Mouse (Mus musculus): ENCODE measurements at regions not wholly inside any gene's neighbourhood (a gene's known extent, or its start where the extent isn't known, plus 50 kb on each side); places are given as distances from the start of the nearest gene placed in this dataset.

DNA sequence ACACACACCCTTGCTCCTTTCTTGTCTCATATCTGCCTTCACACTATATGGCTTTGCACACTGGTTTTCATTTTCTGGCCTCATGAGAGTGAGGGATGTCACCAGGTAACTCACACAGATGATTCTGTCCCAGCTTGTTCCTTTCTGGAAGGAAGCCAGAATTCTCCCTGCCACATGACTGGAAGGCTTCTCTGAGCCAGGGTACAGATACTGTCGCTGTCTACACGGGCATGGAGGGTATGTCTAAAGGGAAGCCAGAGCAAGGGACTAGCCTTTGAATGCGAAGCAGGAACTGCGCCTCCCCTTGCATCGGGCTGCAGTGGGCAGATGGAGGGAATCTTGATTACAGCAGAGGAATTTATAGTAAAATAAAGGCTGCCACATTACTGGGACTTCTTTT, 89.6 kb upstream of the Camk1g start:
- no peak overlapping the region for H3K4me3 ChIP-seq

DNA sequence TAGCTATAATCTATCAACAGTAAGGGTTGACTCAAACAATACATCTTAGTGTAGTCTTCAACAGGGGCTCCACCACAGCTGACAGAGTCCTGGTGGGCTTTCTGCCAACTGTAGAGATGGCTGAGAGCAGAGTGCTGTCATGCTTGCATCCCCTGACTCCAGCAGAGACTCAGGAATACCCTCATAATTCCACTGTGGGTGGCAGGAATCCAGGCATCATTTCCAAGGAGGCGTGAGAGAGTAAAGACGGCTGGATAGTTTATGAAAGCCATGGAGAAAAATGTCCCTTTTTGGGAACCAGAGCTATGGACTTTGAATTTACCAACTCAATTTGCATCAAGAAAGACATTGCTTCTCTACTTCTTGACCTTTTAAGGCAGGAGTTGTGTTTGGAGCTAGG, 87.8 kb upstream of the Camk1g start:
- ATAC-seq (ENCODE audit: borderline replicate concordance, extremely low read depth, low FRiP score, low TSS enrichment), result peak; percentile 74; the same call in 1 of the 2 replicates
- 47% methylated on average over 2 of the region's 2 CpGs for whole genome bisulfite sequencing

More for the DNA sequence above, 89.6 kb upstream of the Camk1g start:
- no peak overlapping the region for H3K4me2 ChIP-seq
- H3K9ac ChIP-seq, result no peak overlapping the region
- H3K4me1 ChIP-seq, result peaks cover 13% of the 10 kb centered on the region
- ATAC-seq (ENCODE audit: borderline replicate concordance, extremely low read depth, low FRiP score, low TSS enrichment), result no peak
- H3K9me3 ChIP-seq, result no peaks in the 10 kb centered on the region
- no peak overlapping the region for H3K27ac ChIP-seq
- no peaks in the 10 kb centered on the region for H3K27me3 ChIP-seq
- 66% methylated on average over 5 of the region's 5 CpGs for WGBS
- no peaks in the 10 kb centered on the region for H3K36me3 ChIP-seq

DNA sequence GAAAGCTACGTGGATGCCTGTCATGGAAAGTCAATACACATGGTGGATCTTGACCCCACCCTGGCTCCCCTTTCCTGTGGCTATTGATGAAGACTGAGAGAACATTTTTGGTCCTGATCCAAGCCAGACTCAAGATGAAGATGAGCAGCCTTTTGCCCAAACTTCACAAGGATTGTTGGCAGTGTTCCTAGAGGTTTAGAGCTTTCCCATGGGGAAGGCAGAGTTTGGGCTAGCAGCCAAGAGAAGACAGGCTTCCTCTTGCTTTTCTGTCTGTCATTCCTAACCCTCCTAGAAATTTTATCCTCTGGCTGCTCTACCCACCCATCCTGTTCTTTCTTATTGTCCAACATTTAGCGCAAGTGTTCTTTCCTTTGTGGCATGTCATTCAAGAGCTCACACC, 83.6 kb upstream of the Camk1g start:
- Histone ChIP-seq H3K9ac (no peak overlapping the region), H3K4me2 (no peak overlapping the region), H3K9me3 (no peaks in the 10 kb centered on the region), H3K4me3 (no peak overlapping the region), H3K27ac (0 out of 2 replicates have a peak overlapping the region, but pooled peaks have one; percentile 25), H3K4me1 (peaks cover 52% of the 10 kb centered on the region), H3K36me3 (no peaks in the 10 kb centered on the region), H3K27me3 (no peaks in the 10 kb centered on the region)
- no peak for ATAC-seq (ENCODE audit: borderline replicate concordance, extremely low read depth, low FRiP score, low TSS enrichment)
- 44% methylated on average over 2 of the region's 2 CpGs for WGBS

More for the DNA sequence above, 87.8 kb upstream of the Camk1g start:
- Histone ChIP-seq H3K36me3 (no peaks in the 10 kb centered on the region), H3K27me3 (no peaks in the 10 kb centered on the region), H3K4me2 (no peak overlapping the region), H3K4me3 (no peak overlapping the region), H3K9ac (no peak overlapping the region), H3K4me1 (peaks cover 24% of the 10 kb centered on the region), H3K9me3 (no peaks in the 10 kb centered on the region), H3K27ac (peak overlapping the region; percentile 77)

DNA sequence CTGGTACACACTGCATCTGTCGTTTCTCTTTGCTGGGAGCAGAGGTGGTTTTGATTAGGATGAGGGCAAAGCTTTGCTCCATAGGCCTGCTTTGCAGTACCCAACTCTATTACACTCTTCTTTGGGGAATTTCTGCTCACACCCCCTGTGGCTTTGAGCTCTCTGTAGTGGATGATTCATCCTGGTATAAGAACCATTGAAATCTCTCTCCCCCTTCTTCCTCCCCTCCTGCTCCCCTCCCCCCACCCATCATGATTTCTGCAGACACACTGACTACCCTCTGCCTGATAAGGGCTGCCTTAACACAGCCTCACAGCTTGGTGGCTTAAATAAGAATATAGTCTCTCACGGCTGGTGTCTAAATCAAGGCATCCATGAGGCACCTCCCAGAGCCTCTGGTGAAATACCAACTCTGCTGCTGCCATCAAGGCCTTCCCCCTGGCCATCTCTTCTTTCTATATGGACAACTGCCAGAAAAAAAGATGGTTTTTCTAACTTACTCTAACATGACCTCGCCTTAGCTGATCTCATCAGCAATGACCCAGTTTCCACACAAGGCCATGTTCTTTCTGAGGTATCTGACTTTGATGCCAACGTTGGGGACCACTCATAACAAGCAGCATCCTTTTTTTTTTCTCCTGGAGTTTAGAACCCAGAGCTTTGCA, 81.5 kb upstream of the Camk1g start:
- ATAC-seq (ENCODE audit: borderline replicate concordance, extremely low read depth, low FRiP score, low TSS enrichment), result no peak
- Histone ChIP-seq H3K4me1 (peaks cover 48% of the 10 kb centered on the region), H3K9ac (no peak overlapping the region), H3K4me3 (no peak overlapping the region), H3K4me2 (no peak overlapping the region), H3K9me3 (no peaks in the 10 kb centered on the region), H3K36me3 (no peaks in the 10 kb centered on the region), H3K27me3 (no peaks in the 10 kb centered on the region), H3K27ac (no peak overlapping the region)
- WGBS, result 48% methylated on average over 4 of the region's 4 CpGs

DNA sequence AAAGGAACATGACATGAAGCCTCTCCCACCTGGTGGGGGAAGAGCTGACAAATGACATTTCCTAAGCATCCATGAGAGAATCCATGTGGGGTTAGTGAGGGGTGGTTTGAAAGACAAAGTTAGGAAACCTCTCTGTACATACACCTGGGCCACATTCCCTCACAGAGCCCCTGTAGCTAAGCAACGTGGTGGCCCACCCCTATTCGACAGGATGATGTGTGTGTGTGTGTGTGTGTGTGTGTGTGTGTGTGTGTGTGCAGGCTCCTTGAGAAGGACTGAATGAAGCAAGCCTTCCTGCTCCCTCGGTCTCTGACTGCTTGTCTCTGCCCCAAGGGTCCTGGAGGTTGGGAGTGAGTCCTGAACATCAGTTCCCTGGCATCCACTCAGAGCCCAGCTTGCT, 80.7 kb upstream of the Camk1g start:
- Histone ChIP-seq H3K36me3 (no peaks in the 10 kb centered on the region), H3K4me2 (no peak overlapping the region), H3K4me3 (no peak overlapping the region), H3K9me3 (no peaks in the 10 kb centered on the region), H3K27me3 (no peaks in the 10 kb centered on the region), H3K27ac (no peak overlapping the region), H3K9ac (no peak overlapping the region), H3K4me1 (peaks cover 48% of the 10 kb centered on the region)
- no peak for ATAC-seq (ENCODE audit: borderline replicate concordance, extremely low read depth, low FRiP score, low TSS enrichment)
- WGBS, result 37% methylated on average over 3 of the region's 3 CpGs

DNA sequence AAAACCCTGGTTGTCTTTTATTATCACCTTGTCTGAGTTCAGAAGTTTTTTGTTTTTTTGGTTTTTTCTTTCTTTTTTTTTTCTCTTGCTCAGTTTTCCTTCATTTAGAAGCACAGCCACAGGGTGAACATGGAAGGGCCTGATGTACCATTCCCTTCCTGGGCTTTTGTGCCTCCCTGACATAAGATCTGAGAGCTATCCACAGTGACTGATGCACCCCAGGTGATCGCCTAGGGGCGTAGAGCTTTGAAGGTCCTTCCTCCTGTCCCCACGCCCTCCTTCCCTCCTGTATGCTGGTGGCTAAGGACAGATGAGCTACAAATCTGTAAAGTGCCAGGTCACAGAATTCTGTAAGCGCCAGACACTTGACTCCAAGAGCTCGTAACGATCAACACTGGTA, 80.1 kb upstream of the Camk1g start:
- ATAC-seq (ENCODE audit: borderline replicate concordance, extremely low read depth, low FRiP score, low TSS enrichment), result no peak

DNA sequence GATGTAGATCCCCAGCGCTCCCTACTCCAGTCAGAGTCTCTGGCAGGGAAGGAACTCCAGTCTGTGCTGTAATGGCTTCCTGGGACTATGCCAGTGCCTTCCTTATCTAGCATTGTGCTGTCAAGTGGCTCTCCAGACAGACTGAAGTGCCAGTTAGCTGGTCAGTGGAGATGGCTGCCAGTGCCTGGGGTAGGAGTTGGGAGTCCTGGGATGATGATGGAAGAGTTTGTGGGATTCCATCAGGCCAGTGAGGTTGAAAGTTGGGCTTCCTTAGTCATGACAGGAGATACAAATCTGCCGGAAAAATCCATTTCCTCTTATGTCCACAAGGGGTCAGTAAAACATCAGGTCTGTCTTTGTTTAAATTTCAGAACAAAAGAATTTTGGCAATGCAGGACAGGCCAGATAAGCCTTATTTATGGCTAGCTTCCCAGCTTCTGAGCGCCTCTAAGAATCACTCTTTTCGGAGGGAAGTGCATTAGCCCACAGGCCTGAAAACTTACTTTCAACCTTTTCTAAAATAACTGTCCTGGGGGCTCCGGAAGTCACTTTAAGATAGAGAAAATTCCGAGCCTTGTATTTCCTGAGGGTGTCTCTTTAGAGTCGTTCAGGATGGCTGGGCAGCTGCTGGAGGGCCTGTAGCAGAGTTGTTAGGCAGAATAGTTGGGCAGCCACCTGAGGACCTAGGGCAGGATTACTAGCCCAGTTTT, 79.5 kb upstream of the Camk1g start:
- Histone ChIP-seq H3K4me1 (peaks cover 48% of the 10 kb centered on the region), H3K36me3 (no peaks in the 10 kb centered on the region), H3K27me3 (no peaks in the 10 kb centered on the region), H3K9ac (no peak overlapping the region), H3K27ac (peak overlapping the region; percentile 85), H3K4me3 (no peak overlapping the region), H3K4me2 (no peak overlapping the region), H3K9me3 (no peaks in the 10 kb centered on the region)
- WGBS, result 3% methylated on average over 7 of the region's 7 CpGs
- peak; percentile 85 for ATAC-seq (ENCODE audit: borderline replicate concordance, extremely low read depth, low FRiP score, low TSS enrichment)

More for the DNA sequence above, 80.1 kb upstream of the Camk1g start:
- H3K9ac ChIP-seq, result no peak overlapping the region
- no peaks in the 10 kb centered on the region for H3K9me3 ChIP-seq
- H3K4me3 ChIP-seq, result no peak overlapping the region
- 61% methylated on average over 6 of the region's 6 CpGs for WGBS
- H3K27me3 ChIP-seq, result no peaks in the 10 kb centered on the region
- peak overlapping the region; percentile 85 for H3K27ac ChIP-seq
- peaks cover 48% of the 10 kb centered on the region for H3K4me1 ChIP-seq
- no peaks in the 10 kb centered on the region for H3K36me3 ChIP-seq
- H3K4me2 ChIP-seq, result no peak overlapping the region

DNA sequence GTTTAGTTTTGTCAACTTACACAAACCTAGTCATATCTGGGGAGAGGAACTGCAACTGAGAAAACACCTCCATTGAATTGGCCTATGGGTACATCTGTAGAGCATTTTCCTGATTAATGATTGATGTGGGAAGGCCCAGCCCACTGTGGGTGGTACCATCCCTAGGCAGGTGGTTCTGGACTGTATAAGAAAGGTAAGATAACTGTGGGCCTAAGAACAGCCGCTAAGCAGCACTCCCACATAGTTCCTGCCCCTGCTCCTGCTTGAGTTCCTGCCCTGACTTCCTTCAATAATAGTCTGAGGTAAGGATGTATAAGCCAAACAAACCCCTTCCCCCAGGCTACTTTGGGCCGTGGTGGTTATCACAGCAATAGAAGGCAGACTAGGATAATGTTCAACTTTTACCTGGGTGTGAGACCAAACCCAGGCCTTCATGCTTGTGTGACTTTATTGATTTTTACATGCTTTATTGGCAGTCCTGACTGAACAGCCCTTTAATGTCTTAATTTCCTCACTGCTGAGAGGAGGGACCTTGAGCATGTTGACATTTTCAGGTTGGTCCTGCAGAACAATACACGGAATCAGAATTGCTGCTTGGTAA, 78.8 kb upstream of the Camk1g start:
- Histone ChIP-seq H3K4me1 (peaks cover 44% of the 10 kb centered on the region), H3K4me3 (no peak overlapping the region), H3K9ac (no peak overlapping the region), H3K27ac (peak overlapping the region; percentile 85), H3K9me3 (no peaks in the 10 kb centered on the region), H3K4me2 (no peak overlapping the region), H3K36me3 (no peaks in the 10 kb centered on the region), H3K27me3 (no peaks in the 10 kb centered on the region)
- 38% methylated on average over 3 of the region's 3 CpGs for WGBS
- ATAC-seq (ENCODE audit: borderline replicate concordance, extremely low read depth, low FRiP score, low TSS enrichment), result no peak

DNA sequence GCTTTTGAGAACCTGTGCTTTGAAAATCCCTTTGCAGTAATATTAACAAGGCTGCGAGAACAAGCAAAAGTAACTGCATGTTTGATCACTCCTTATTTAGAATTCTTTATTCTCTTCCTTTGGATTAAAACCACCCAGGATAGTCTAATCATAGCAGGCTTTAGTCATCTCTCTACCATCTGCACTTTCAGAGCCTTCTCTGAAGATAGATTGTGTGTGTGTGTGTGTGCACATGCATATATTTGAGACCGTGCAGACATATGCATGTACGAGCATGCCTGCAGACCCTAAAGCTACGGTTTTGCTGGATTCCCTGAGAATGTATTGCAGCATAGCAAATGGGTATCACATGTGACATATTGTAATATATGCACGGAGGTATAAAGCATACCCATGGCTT, 77.5 kb upstream of the Camk1g start:
- ATAC-seq (ENCODE audit: borderline replicate concordance, extremely low read depth, low FRiP score, low TSS enrichment), result no peak
- Histone ChIP-seq H3K9me3 (no peaks in the 10 kb centered on the region), H3K4me2 (no peak overlapping the region), H3K27ac (no peak overlapping the region), H3K4me1 (peaks cover 37% of the 10 kb centered on the region), H3K27me3 (no peaks in the 10 kb centered on the region), H3K9ac (no peak overlapping the region), H3K4me3 (no peak overlapping the region), H3K36me3 (no peaks in the 10 kb centered on the region)
- WGBS, result 84% methylated on average over 5 of the region's 5 CpGs

DNA sequence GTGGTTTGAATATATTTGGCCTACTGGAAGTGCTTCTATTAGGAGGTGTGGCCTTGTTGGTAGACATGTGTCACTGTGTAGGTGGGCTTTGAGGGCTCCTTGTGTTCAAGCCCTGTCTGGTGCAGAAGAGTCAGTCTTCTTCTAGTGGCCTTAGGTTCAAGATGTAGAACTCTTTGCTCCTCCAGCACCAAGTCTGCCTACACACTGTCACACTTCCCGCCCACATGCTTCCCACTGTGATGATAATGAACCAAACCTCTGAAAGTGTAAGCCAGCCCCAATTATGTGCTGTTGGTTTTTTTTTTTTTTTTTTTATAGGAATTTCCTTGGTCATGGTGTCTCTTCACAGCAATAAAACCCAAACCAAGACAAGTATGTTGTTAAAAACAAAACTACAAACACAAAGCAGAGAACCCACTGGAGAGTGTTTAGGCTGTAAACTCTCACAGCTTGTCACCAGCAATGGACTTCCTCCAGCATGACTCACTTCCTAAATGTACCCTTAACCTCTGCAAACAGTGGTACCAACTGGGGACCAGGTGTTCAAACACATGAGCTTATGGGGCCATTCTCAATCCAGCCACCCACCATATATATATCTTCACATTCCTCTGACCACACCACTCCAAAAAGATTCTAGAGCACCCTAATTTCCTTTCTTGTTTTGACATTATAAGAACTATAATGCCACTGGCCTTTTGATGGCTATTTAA, 74.0 kb upstream of the Camk1g start:
- Histone ChIP-seq H3K27ac (no peak overlapping the region), H3K9ac (no peak overlapping the region), H3K36me3 (no peaks in the 10 kb centered on the region), H3K4me2 (no peak overlapping the region), H3K27me3 (no peaks in the 10 kb centered on the region), H3K9me3 (no peaks in the 10 kb centered on the region), H3K4me3 (no peak overlapping the region), H3K4me1 (peaks cover 7% of the 10 kb centered on the region)
- no peak for ATAC-seq (ENCODE audit: borderline replicate concordance, extremely low read depth, low FRiP score, low TSS enrichment)
- 96% methylated on average over 1 of the region's 1 CpGs for WGBS

DNA sequence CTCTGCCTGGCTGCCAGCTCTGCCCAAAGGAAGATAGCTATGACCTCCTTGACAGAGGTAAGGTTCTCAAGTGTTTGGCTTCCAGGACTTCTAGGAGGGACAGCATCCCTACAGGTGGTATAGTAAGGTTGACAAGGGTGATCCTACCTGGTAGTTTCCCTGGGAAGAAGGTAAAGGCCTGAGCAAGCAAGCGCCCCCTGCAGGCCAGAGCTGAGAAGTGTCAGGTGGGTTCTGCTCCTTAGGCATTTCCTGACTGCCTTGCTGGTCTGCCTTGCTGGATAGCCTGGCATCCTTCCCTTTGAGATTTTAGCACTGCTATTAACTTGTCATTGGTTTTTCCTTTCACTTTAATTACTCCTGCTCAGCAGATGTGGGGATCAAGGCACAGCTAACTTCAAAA, 70.4 kb upstream of the Camk1g start:
- 0% methylated on average over 1 of the region's 1 CpGs for WGBS
- Histone ChIP-seq H3K4me2 (no peak overlapping the region), H3K36me3 (no peaks in the 10 kb centered on the region), H3K4me1 (no peaks in the 10 kb centered on the region), H3K27me3 (no peaks in the 10 kb centered on the region), H3K4me3 (no peak overlapping the region), H3K9ac (no peak overlapping the region), H3K9me3 (no peaks in the 10 kb centered on the region), H3K27ac (no peak overlapping the region)
- no peak for ATAC-seq (ENCODE audit: borderline replicate concordance, extremely low read depth, low FRiP score, low TSS enrichment)

DNA sequence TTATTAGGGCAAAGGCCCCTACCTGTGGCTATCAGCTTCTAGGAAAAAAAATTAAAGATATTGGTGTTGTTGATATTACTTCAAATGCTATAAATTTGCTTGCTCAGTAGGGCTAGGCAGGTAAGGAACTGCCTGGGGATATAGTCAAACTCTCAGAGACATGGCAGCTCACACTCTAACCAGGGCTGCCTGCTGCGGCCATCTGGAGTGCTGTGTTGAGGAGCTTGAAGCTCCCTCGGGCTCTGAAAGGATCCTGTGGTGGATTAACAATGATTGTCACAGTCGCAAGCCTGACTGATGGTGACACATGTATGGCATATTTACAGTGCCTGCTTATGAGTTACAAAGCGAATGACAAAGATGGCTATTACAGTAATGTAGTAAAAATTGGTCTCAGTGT, 64.2 kb upstream of the Camk1g start:
- no peaks in the 10 kb centered on the region for H3K27me3 ChIP-seq
- ATAC-seq (ENCODE audit: borderline replicate concordance, extremely low read depth, low FRiP score, low TSS enrichment), result no peak
- no peak overlapping the region for H3K9ac ChIP-seq
- WGBS, result 75% methylated on average over 4 of the region's 4 CpGs
- no peaks in the 10 kb centered on the region for H3K9me3 ChIP-seq
- no peak overlapping the region for H3K4me3 ChIP-seq
- H3K4me2 ChIP-seq, result no peak overlapping the region
- no peak overlapping the region for H3K27ac ChIP-seq
- 0 out of 2 replicates have a peak, but pooled peaks cover 3% of the 10 kb centered on the region for H3K4me1 ChIP-seq
- no peaks in the 10 kb centered on the region for H3K36me3 ChIP-seq
